Mouse (Mus musculus): ENCODE measurements at regions not wholly inside any gene's neighbourhood (a gene's known extent, or its start where the extent isn't known, plus 50 kb on each side); places are given as distances from the start of the nearest gene placed in this dataset.
A peak's percentile ranks its signal among the peaks of the same experiment; 100 is the strongest.

- no peak overlapping the region for H3K27ac ChIP-seq
- no peaks in the 10 kb centered on the region for H3K27me3 ChIP-seq (replicated peaks)
- H3K4me3 ChIP-seq = no peak overlapping the region
- 27% methylated on average over 11 of the region's 11 CpGs for WGBS
- no peak overlapping the region for H3K9ac ChIP-seq
- H3K4me1 ChIP-seq = 0 out of 2 replicates have a peak, but pooled peaks cover under 1% of the 10 kb centered on the region
- no peak overlapping the region for H3K4me2 ChIP-seq
- no peaks in the 10 kb centered on the region for H3K9me3 ChIP-seq
- ATAC-seq (replicated peaks) = peak; percentile 39; the same call in 1 of the 2 replicates
- no peaks in the 10 kb centered on the region for H3K36me3 ChIP-seq (replicated peaks)
These were observed 511.1 kb downstream of the Nyap2 start for GRCm38 (mm10) chr1:81587780-81588307.

GRCm38 (mm10) chr1:81591623-81592022 lies 514.9 kb downstream of the Nyap2 start:
- 93% methylated on average over 5 of the region's 5 CpGs for WGBS
- Histone ChIP-seq H3K4me1 (peaks cover 24% of the 10 kb centered on the region), H3K9me3 (no peaks in the 10 kb centered on the region), H3K27ac (no peak overlapping the region), H3K4me2 (no peak overlapping the region), H3K36me3 (replicated peaks) (no peaks in the 10 kb centered on the region), H3K27me3 (replicated peaks) (no peaks in the 10 kb centered on the region), H3K4me3 (no peak overlapping the region), H3K9ac (no peak overlapping the region)
- no peak for ATAC-seq (replicated peaks)

- no peaks in the 10 kb centered on the region for H3K9me3 ChIP-seq
- peak; percentile 99 for ATAC-seq (replicated peaks)
- peak overlapping the region; percentile 42 for H3K4me3 ChIP-seq
- 1% methylated on average over 19 of the region's 19 CpGs for WGBS
- H3K4me2 ChIP-seq = peak overlapping the region; percentile 79
- H3K9ac ChIP-seq = peak overlapping the region; percentile 57
- peak overlapping the region; percentile 95 for H3K27ac ChIP-seq
- peaks cover 24% of the 10 kb centered on the region for H3K4me1 ChIP-seq
- H3K36me3 ChIP-seq (replicated peaks) = no peaks in the 10 kb centered on the region
- H3K27me3 ChIP-seq (replicated peaks) = no peaks in the 10 kb centered on the region
These were observed 516.8 kb downstream of the Nyap2 start for GRCm38 (mm10) chr1:81593280-81594182.

- H3K4me2 ChIP-seq = peak overlapping the region; percentile 79
- no peaks in the 10 kb centered on the region for H3K36me3 ChIP-seq (replicated peaks)
- peak overlapping the region; percentile 95 for H3K27ac ChIP-seq
- no peaks in the 10 kb centered on the region for H3K9me3 ChIP-seq
- WGBS = 2% methylated on average over 5 of the region's 5 CpGs
- peaks cover 24% of the 10 kb centered on the region for H3K4me1 ChIP-seq
- peak; percentile 32 for ATAC-seq (replicated peaks)
- peak overlapping the region; percentile 42 for H3K4me3 ChIP-seq
- peak overlapping the region; percentile 57 for H3K9ac ChIP-seq
- no peaks in the 10 kb centered on the region for H3K27me3 ChIP-seq (replicated peaks)
These were observed 517.4 kb downstream of the Nyap2 start for GRCm38 (mm10) chr1:81594183-81594515.

- Histone ChIP-seq H3K4me1 (peaks cover 24% of the 10 kb centered on the region), H3K9ac (no peak overlapping the region), H3K36me3 (replicated peaks) (no peaks in the 10 kb centered on the region), H3K27ac (peak overlapping the region; percentile 95), H3K4me3 (peak overlapping the region; percentile 42; the same call in 1 of the 2 replicates), H3K27me3 (replicated peaks) (no peaks in the 10 kb centered on the region), H3K9me3 (no peaks in the 10 kb centered on the region), H3K4me2 (peak overlapping the region; percentile 79)
- ATAC-seq (replicated peaks) = no peak
- 3% methylated on average over 3 of the region's 3 CpGs for WGBS
These were observed 517.9 kb downstream of the Nyap2 start for GRCm38 (mm10) chr1:81594606-81595005.

GRCm38 (mm10) chr1:81608772-81609171 lies 532.0 kb downstream of the Nyap2 start:
- H3K27ac ChIP-seq = no peak overlapping the region
- no peaks in the 10 kb centered on the region for H3K36me3 ChIP-seq (replicated peaks)
- no peaks in the 10 kb centered on the region for H3K4me1 ChIP-seq
- WGBS = 2% methylated on average over 1 of the region's 1 CpGs
- no peak for ATAC-seq (replicated peaks)
- no peak overlapping the region for H3K4me2 ChIP-seq
- H3K27me3 ChIP-seq (replicated peaks) = no peaks in the 10 kb centered on the region
- no peaks in the 10 kb centered on the region for H3K9me3 ChIP-seq
- no peak overlapping the region for H3K9ac ChIP-seq
- H3K4me3 ChIP-seq = no peak overlapping the region

- 76% methylated on average over 2 of the region's 2 CpGs for WGBS
- ATAC-seq (replicated peaks) = no peak
These were observed 542.1 kb downstream of the Nyap2 start for GRCm38 (mm10) chr1:81618880-81619279.

GRCm38 (mm10) chr1:81624141-81624540 lies 547.4 kb downstream of the Nyap2 start:
- Histone ChIP-seq H3K4me3 (no peak overlapping the region), H3K4me2 (no peak overlapping the region), H3K4me1 (no peaks in the 10 kb centered on the region), H3K36me3 (replicated peaks) (no peaks in the 10 kb centered on the region), H3K9me3 (no peaks in the 10 kb centered on the region), H3K27me3 (replicated peaks) (no peaks in the 10 kb centered on the region), H3K27ac (no peak overlapping the region), H3K9ac (no peak overlapping the region)
- ATAC-seq (replicated peaks) = no peak
- 72% methylated on average over 4 of the region's 4 CpGs for WGBS

More at GRCm38 (mm10) chr1:81618880-81619279, 542.1 kb downstream of the Nyap2 start:
- Histone ChIP-seq H3K27ac (no peak overlapping the region), H3K4me3 (no peak overlapping the region), H3K27me3 (replicated peaks) (no peaks in the 10 kb centered on the region), H3K36me3 (replicated peaks) (no peaks in the 10 kb centered on the region), H3K9me3 (no peaks in the 10 kb centered on the region), H3K4me1 (no peaks in the 10 kb centered on the region), H3K9ac (no peak overlapping the region), H3K4me2 (no peak overlapping the region)

- 82% methylated on average over 1 of the region's 1 CpGs for WGBS
- Histone ChIP-seq H3K4me3 (no peak overlapping the region), H3K4me2 (no peak overlapping the region), H3K36me3 (replicated peaks) (no peaks in the 10 kb centered on the region), H3K27me3 (replicated peaks) (no peaks in the 10 kb centered on the region), H3K9me3 (no peaks in the 10 kb centered on the region), H3K27ac (no peak overlapping the region), H3K9ac (no peak overlapping the region), H3K4me1 (no peaks in the 10 kb centered on the region)
- no peak for ATAC-seq (replicated peaks)
These were observed 556.0 kb downstream of the Nyap2 start for GRCm38 (mm10) chr1:81632704-81633103.

- H3K27ac ChIP-seq = no peak overlapping the region
- H3K9ac ChIP-seq = no peak overlapping the region
- no peaks in the 10 kb centered on the region for H3K36me3 ChIP-seq (replicated peaks)
- ATAC-seq (replicated peaks) = no peak
- H3K27me3 ChIP-seq (replicated peaks) = no peaks in the 10 kb centered on the region
- H3K4me3 ChIP-seq = no peak overlapping the region
- H3K4me1 ChIP-seq = no peaks in the 10 kb centered on the region
- 93% methylated on average over 5 of the region's 5 CpGs for WGBS
- H3K4me2 ChIP-seq = no peak overlapping the region
- H3K9me3 ChIP-seq = no peaks in the 10 kb centered on the region
These were observed 560.6 kb downstream of the Nyap2 start for GRCm38 (mm10) chr1:81637357-81637756.

GRCm38 (mm10) chr1:81652990-81653717 lies 576.4 kb downstream of the Nyap2 start:
- no peak overlapping the region for H3K4me3 ChIP-seq
- no peaks in the 10 kb centered on the region for H3K4me1 ChIP-seq
- H3K27ac ChIP-seq = no peak overlapping the region
- H3K4me2 ChIP-seq = no peak overlapping the region
- no peak for ATAC-seq (replicated peaks)
- H3K9me3 ChIP-seq = no peaks in the 10 kb centered on the region
- no peaks in the 10 kb centered on the region for H3K27me3 ChIP-seq (replicated peaks)
- no peak overlapping the region for H3K9ac ChIP-seq
- no peaks in the 10 kb centered on the region for H3K36me3 ChIP-seq (replicated peaks)
- WGBS = 90% methylated on average over 9 of the region's 9 CpGs

GRCm38 (mm10) chr1:81661245-81661644 lies 571.7 kb upstream of the Gm9747 start:
- H3K9ac ChIP-seq = no peak overlapping the region
- no peaks in the 10 kb centered on the region for H3K27me3 ChIP-seq (replicated peaks)
- WGBS = 69% methylated on average over 4 of the region's 4 CpGs
- no peak overlapping the region for H3K4me3 ChIP-seq
- no peaks in the 10 kb centered on the region for H3K36me3 ChIP-seq (replicated peaks)
- H3K4me2 ChIP-seq = no peak overlapping the region
- no peaks in the 10 kb centered on the region for H3K9me3 ChIP-seq
- no peak for ATAC-seq (replicated peaks)
- H3K4me1 ChIP-seq = no peaks in the 10 kb centered on the region
- no peak overlapping the region for H3K27ac ChIP-seq
